Mouse (Mus musculus) urinary bladder, adult 18-20 months (tissue): Measurements from ENCODE around the gene Wwc2.

Experiments
- DNase-seq, 2 experiments: peaks; one replicate each; pipeline ENCODE4 v3.0.0; 2022; ENCODE audit warnings: low spot score in 2 of 2, mixed read lengths in 2 of 2

Gene Wwc2

DNA sequence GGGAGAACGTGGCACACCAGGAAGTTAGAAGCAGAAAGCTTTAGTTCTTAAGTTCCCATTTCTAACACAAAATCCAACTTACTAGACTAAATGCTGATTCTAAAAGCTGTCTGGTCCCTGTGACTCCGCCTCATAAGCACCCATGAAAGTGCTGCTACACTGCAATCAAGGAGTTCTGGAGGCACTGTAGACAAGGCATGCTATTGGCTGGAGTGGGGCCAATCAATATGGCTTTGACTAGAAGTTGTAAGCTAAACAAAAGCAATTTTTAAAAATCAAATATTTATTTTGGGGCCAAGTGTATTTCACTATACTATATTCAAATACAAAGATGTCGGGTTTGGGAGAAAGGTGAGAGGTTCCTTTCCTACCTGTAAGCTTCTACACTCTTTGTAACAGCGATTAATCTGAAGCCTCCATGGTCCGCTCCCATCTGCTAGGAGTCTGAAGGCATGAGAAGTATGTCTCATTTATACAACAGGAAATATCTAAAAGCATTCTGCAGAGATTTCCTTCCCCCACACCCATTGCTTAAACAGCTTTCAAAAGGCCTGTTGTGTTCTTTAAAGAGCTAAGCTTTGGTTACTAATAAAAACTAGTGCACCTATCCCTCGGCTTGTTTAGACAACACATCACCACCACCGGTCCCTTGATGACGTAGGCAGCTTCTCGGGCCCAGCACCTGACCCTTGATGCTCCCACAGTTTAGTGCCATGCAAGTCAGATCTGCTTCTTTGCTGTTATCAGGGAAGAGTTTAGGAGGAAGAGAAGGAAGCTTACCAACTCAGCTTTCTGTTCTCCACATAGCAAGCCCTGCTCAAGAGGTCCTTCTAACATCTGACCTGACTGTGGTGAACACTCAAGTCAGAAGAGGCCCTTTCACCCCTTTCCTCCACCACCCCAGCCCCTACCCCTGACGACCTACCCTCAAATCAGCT, 50.5 kb downstream of the Wwc2 start:
- no peak for DNase-seq

DNA sequence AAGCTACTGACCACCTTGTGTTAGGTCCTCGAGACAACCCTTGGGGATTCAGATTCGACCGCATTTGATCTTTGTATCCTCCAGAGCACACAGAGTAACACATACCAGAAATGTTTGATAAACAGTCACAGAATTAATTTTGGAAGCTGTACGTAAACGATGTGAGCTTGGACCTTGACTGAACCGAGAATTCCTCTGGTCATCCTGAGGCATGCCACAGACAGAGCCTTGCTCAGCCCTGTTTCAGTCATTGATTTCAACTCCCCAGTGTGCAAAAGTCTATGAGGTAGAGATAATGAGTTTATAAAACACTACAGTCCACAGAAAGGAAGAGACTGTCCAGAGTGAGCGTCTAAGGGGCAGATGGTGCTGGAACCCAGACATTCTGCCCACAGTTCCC, 51.5 kb downstream of the Wwc2 start:
- no peak for DNase-seq

DNA sequence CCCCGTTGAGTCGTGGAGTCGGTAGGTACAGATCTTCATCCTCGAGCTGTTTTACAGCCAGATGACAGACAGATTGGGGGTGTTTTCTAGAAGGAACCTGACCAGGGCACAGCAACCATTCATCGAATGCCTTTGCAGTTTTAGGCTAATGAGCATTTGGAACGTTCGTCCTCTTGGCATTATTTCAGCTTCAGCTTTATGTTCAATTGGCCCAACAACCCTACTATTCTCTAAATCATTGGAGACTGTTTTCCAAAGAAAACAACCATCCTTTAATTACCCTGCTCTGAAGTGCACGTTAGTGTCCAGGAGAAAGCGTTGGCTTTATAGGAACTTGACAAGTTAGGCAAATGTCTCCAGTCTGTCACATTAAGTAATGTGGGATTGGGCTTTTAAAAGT, 54.3 kb downstream of the Wwc2 start:
- no peak for DNase-seq

GRCm38 (mm10) chr8:47935461-47935860, 55.3 kb downstream of the Wwc2 start:
- DNase-seq, result no peak

DNA sequence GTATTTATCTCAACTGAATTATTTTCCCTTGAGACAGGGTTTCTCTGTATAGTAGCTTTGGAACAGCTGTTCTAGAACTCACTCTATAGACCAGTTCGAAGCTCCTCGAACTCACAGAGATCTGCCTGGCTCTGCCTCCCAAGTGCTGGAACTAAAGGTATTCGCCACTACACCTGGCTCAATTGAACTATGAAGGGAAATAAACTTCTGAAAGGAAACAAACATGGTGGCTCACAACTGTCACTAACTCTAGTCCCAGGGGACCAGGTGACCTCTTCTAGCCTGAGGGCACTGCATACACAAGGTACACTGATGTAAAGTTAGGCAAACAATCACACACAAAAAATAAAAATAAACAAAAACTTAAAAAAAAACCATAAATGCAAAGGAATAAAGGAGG, 57.6 kb downstream of the Wwc2 start:
- DNase-seq, result no peak

DNA sequence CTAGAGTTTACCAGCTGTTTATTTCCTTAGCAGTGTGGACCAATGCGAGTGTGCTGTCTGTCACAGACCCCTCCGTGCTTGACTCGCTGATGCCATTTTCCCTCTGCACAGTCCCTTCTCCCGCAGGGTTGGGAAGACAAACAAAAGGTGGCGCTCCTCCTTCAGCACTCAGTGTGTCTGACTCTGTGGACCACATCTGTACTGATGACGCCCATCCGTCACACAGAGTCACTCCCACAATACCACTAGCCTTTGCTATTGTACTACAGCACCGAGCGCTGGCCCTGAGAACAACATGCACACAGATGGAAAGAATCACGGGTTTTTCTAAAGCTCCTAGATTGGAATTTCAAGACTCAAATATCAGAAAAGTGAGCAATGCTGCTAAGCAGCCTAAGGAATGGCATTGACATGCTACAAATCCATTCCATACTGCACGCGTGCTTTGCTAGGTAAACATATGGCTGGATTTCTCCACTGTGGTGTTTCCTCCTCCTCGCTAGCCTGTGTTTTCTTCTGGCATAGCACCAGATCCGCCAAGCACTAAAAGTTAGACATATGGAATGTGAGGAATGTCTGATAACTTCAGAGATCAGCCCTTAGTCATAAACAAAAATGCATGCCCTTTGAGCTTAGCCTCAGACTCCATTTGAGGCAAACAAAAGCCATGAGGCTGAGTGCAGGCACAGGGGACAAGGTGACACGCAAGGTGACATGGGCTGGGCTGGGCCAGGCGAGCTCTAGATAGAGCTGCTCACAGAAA, 58.5 kb downstream of the Wwc2 start:
- no peak for DNase-seq

DNA sequence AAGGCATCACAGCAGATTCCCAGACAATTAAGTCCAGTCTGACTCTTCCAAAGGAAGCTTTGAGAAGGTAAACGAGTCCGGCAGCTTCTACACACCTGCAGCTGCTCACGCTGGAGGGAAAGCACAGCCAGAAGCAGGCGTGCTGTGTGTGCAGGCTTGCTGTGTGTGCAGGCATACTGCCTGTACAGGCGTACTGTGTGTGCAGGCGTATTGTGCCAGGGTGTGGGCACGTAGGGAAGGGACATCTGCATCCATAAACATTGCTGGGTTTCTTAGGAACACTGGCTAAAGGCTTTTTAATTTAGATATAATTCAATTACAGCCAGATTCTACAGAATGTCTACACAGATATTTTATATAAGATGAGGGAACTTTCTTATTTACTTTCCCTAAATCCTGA, 59.4 kb downstream of the Wwc2 start:
- DNase-seq, result no peak

- DNase-seq, result no peak
These were observed 61.1 kb downstream of the Wwc2 start for GRCm38 (mm10) chr8:47929615-47930014.

GRCm38 (mm10) chr8:47928604-47929185, 62.0 kb downstream of the Wwc2 start:
- no peak for DNase-seq

GRCm38 (mm10) chr8:47924921-47925320, 65.8 kb downstream of the Wwc2 start:
- DNase-seq, result no peak

DNA sequence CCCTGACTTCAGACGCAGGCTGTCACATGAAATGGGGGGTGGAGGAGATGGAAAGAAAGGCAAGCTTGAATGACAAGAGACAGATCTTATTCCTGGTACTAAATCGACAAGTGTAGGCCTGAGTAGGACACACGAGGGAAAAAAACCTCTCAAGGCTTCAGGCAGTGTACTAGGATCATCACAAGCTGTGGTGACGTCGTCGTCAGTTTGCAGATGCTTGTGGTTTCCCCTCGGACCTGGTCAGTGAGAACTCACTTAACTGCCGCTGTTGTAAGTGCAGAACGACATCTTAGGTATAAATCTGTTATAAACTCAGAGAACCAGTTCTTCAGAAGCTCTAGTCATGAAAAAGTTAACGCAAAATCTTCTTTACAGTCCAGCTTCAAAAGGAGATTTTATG, 67.9 kb downstream of the Wwc2 start:
- no peak for DNase-seq

GRCm38 (mm10) chr8:47922011-47922410, 68.7 kb downstream of the Wwc2 start:
- DNase-seq, result no peak

GRCm38 (mm10) chr8:47920575-47921144, 70.1 kb downstream of the Wwc2 start:
- no peak for DNase-seq

- no peak for DNase-seq
These were observed 73.4 kb downstream of the Wwc2 start for GRCm38 (mm10) chr8:47917060-47918035.

- DNase-seq, result no peak
These were observed 75.2 kb downstream of the Wwc2 start for GRCm38 (mm10) chr8:47915521-47915920.

- DNase-seq, result no peak
These were observed 75.8 kb downstream of the Wwc2 start for GRCm38 (mm10) chr8:47914946-47915345.

GRCm38 (mm10) chr8:47914161-47914560, 76.6 kb downstream of the Wwc2 start:
- no peak for DNase-seq

DNA sequence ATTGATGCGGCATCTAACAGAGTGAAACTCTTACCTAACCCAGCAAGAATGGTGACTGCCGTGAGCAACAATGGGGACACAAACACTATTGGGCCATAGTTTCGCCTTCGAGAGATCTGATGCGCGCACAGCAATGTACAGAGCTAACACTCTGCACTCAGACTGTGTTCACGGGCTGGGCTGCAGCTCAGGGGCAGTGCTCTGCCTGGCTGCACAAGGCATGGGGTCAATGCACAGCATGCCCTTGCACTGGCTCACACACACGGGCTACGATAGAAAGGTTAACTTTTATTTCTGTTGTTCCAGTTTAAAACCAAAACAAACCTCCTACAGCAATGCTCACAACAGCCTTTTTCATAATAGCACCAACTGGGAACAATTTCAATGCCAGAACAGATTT, 77.1 kb downstream of the Wwc2 start:
- no peak for DNase-seq

GRCm38 (mm10) chr8:47909681-47910080, 81.0 kb downstream of the Wwc2 start:
- DNase-seq, result no peak

GRCm38 (mm10) chr8:47907056-47907455, 83.7 kb downstream of the Wwc2 start:
- no peak for DNase-seq

DNA sequence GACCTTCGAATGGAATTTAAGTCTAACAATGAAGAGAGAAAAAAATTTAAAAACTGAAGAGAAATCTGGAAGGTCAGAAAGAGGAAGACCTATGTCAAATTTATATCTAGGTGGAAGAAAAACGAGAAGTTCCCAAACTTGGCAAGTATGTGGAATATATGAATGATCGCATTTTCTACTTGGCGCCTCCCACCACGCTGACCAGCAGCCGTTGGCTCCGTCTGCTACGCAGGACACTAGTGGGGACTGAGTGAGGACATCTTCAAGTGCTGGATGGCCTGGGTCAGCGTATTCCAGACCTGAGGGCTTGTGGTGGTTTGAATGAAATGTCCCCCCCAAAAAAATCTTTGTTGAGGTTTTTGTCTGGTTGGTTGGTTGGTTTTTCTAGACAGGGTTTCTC, 84.6 kb downstream of the Wwc2 start:
- no peak for DNase-seq
